Mouse (Mus musculus): Measurements from ENCODE around the gene Eif4g3. TPM values are rescaled to one million over a fixed set of nuclear protein-coding genes. Genes with fewer than 3 reads are reported as not detected.

Eif4g3 gene
- polyA plus RNA-seq, 1 experiment from 2014 or later: 57.3 TPM

GRCm38 (mm10) chr4:138223623-138224022 is 230.8 kb downstream of the Eif4g3 start:
- Histone ChIP-seq H3K9me3 (ENCODE audit: control insufficient read depth, low read length) (no peaks in the 10 kb centered on the region), H3K9ac (ENCODE audit: low read length) (no peak overlapping the region), H3K4me2 (ENCODE audit: low read depth, low read length, severe bottlenecking) (no peak overlapping the region), H3K4me1 (replicated peaks; ENCODE audit: control insufficient read depth, insufficient read depth, low read length) (0 out of 2 replicates have a peak, but pooled peaks cover 2% of the 10 kb centered on the region), H3K27ac (ENCODE audit: low read depth, low read length) (no peak overlapping the region), H3K36me3 (ENCODE audit: control insufficient read depth, insufficient read depth, low read length) (peaks cover 10% of the 10 kb centered on the region; the same call in 1 of the 2 replicates), H3K4me3 (ENCODE audit: low read depth, low read length) (no peak overlapping the region), H3K27me3 (ENCODE audit: control insufficient read depth, insufficient read depth, low read length) (no peaks in the 10 kb centered on the region)
- ATAC-seq (replicated peaks; ENCODE audit: low FRiP score) (no peak), DNase-seq (ENCODE audit: low spot score) (no peak)
- WGBS: 93% methylated on average over 10 of the region's 10 CpGs

- 79% methylated on average over 27 of the region's 27 CpGs for WGBS
- ATAC-seq (replicated peaks; ENCODE audit: low FRiP score): no peak
These were observed 254.2 kb downstream of the Eif4g3 start for GRCm38 (mm10) chr4:138246756-138247665.

GRCm38 (mm10) chr4:138250088-138250960 is 257.5 kb downstream of the Eif4g3 start, which contains the start of the genes Sh2d5 and Kif17:
Sh2d5 (plus strand) TSS chr4:138250403.
Kif17 (plus strand) TSS chr4:138250435.
- H3K4me1 ChIP-seq (replicated peaks; ENCODE audit: control insufficient read depth, insufficient read depth, low read length): peaks cover 23% of the 10 kb centered on the region
- H3K27ac ChIP-seq (ENCODE audit: low read depth, low read length): no peak within 1 kb of the TSS

More at GRCm38 (mm10) chr4:138246756-138247665, 254.2 kb downstream of the Eif4g3 start:
- Histone ChIP-seq H3K9ac (ENCODE audit: low read length) (no peak overlapping the region), H3K27me3 (ENCODE audit: control insufficient read depth, insufficient read depth, low read length) (peaks cover 29% of the 10 kb centered on the region), H3K4me1 (replicated peaks; ENCODE audit: control insufficient read depth, insufficient read depth, low read length) (peaks cover 18% of the 10 kb centered on the region), H3K27ac (ENCODE audit: low read depth, low read length) (no peak overlapping the region), H3K4me2 (ENCODE audit: low read depth, low read length, severe bottlenecking) (no peak overlapping the region), H3K4me3 (ENCODE audit: low read depth, low read length) (no peak overlapping the region), H3K36me3 (ENCODE audit: control insufficient read depth, insufficient read depth, low read length) (peaks cover 8% of the 10 kb centered on the region), H3K9me3 (ENCODE audit: control insufficient read depth, low read length) (no peaks in the 10 kb centered on the region)
- no peak for DNase-seq (ENCODE audit: low spot score)

DNA sequence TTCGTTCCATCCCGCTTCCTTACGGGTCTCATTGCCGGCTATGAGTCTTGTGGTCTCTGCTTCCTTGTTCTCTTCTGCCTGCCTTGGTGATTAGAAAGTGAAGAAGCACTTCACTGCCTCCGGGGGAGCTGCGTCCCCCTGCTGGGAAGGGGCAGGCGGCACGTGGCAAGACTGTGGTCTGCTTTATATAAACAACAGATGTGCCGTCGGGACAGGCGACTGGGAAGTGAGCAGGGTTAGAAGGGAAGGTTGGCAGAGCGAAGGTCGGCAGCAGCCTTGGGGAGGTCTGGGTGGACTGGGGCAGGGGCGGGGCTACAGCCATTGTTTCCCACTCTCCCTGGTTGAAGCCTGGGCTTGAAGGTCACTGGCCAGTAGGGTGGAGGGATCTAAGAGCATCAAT is 259.0 kb downstream of the Eif4g3 start:
- peak overlapping the region; percentile 23; the same call in 1 of the 2 replicates for H3K9ac ChIP-seq (ENCODE audit: low read length)
- no peaks in the 10 kb centered on the region; the same call in 1 of the 2 replicates for H3K36me3 ChIP-seq (ENCODE audit: control insufficient read depth, insufficient read depth, low read length)
- peaks cover 50% of the 10 kb centered on the region for H3K27me3 ChIP-seq (ENCODE audit: control insufficient read depth, insufficient read depth, low read length)
- H3K9me3 ChIP-seq (ENCODE audit: control insufficient read depth, low read length): no peaks in the 10 kb centered on the region
- DNase-seq (ENCODE audit: low spot score) (peak; percentile 73), ATAC-seq (replicated peaks; ENCODE audit: low FRiP score) (peak; percentile 37; the same call in 1 of the 2 replicates)
- peak overlapping the region; percentile 34 for H3K4me2 ChIP-seq (ENCODE audit: low read depth, low read length, severe bottlenecking)
- peaks cover 23% of the 10 kb centered on the region for H3K4me1 ChIP-seq (replicated peaks; ENCODE audit: control insufficient read depth, insufficient read depth, low read length)
- under 1% methylated on average over 14 of the region's 14 CpGs for WGBS
- H3K27ac ChIP-seq (ENCODE audit: low read depth, low read length): no peak overlapping the region
- H3K4me3 ChIP-seq (ENCODE audit: low read depth, low read length): peak overlapping the region; percentile 7; the same call in 1 of the 2 replicates

More at GRCm38 (mm10) chr4:138250088-138250960, 257.5 kb downstream of the Eif4g3 start, which contains the start of the genes Sh2d5 and Kif17:
- ATAC-seq (replicated peaks; ENCODE audit: low FRiP score) (peak; percentile 88), DNase-seq (ENCODE audit: low spot score) (peak; percentile 91)
- Histone ChIP-seq H3K27me3 (ENCODE audit: control insufficient read depth, insufficient read depth, low read length) (peaks cover 50% of the 10 kb centered on the region), H3K9ac (ENCODE audit: low read length) (peak within 1 kb of the TSS; percentile 6; the same call in 1 of the 2 replicates), H3K9me3 (ENCODE audit: control insufficient read depth, low read length) (no peaks in the 10 kb centered on the region), H3K4me3 (ENCODE audit: low read depth, low read length) (peak within 1 kb of the TSS; percentile 41), H3K36me3 (ENCODE audit: control insufficient read depth, insufficient read depth, low read length) (no peaks in the 10 kb centered on the region; the same call in 1 of the 2 replicates), H3K4me2 (ENCODE audit: low read depth, low read length, severe bottlenecking) (peak within 1 kb of the TSS; percentile 80)
- under 1% methylated on average over 61 of the region's 74 CpGs for WGBS

DNA sequence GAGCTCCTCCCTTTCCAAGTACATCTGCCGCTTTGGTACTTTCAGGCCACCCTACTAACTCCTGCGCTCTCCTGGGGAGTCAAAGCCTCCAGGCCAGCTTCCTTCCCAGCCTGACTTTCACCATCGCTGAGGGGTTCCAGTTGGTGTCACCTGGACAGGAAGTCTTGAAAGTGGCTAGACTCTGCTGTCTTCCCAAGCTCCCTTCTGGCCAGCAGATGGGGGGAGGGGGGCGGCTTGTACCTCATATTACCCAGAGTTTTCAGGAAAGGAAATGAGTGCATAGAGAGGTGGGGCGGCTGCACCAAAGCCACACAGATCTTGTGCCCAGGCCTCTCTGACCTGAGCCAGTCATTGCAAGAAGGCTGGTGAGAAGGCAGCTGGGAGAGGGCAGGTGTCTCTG is 259.4 kb downstream of the Eif4g3 start:
- DNase-seq (ENCODE audit: low spot score) (no peak), ATAC-seq (replicated peaks; ENCODE audit: low FRiP score) (no peak)
- peaks cover 50% of the 10 kb centered on the region for H3K27me3 ChIP-seq (ENCODE audit: control insufficient read depth, insufficient read depth, low read length)
- peak overlapping the region; percentile 23; the same call in 1 of the 2 replicates for H3K9ac ChIP-seq (ENCODE audit: low read length)
- H3K4me3 ChIP-seq (ENCODE audit: low read depth, low read length): no peak overlapping the region
- peaks cover 23% of the 10 kb centered on the region for H3K4me1 ChIP-seq (replicated peaks; ENCODE audit: control insufficient read depth, insufficient read depth, low read length)
- H3K9me3 ChIP-seq (ENCODE audit: control insufficient read depth, low read length): no peaks in the 10 kb centered on the region
- 7% methylated on average over 5 of the region's 5 CpGs for WGBS
- H3K27ac ChIP-seq (ENCODE audit: low read depth, low read length): no peak overlapping the region
- peak overlapping the region; percentile 34; the same call in 1 of the 2 replicates for H3K4me2 ChIP-seq (ENCODE audit: low read depth, low read length, severe bottlenecking)
- no peaks in the 10 kb centered on the region for H3K36me3 ChIP-seq (ENCODE audit: control insufficient read depth, insufficient read depth, low read length)

- WGBS: 85% methylated on average over 22 of the region's 22 CpGs
- no peaks in the 10 kb centered on the region for H3K9me3 ChIP-seq (ENCODE audit: control insufficient read depth, low read length)
These were observed 264.4 kb downstream of the Eif4g3 start for GRCm38 (mm10) chr4:138257116-138257687.

More at GRCm38 (mm10) chr4:138257116-138257687, 264.4 kb downstream of the Eif4g3 start:
- Histone ChIP-seq H3K27me3 (ENCODE audit: control insufficient read depth, insufficient read depth, low read length) (peaks cover 19% of the 10 kb centered on the region), H3K36me3 (ENCODE audit: control insufficient read depth, insufficient read depth, low read length) (no peaks in the 10 kb centered on the region), H3K4me2 (ENCODE audit: low read depth, low read length, severe bottlenecking) (no peak overlapping the region), H3K4me1 (replicated peaks; ENCODE audit: control insufficient read depth, insufficient read depth, low read length) (peaks cover 5% of the 10 kb centered on the region; the same call in 1 of the 2 replicates), H3K9ac (ENCODE audit: low read length) (no peak overlapping the region), H3K27ac (ENCODE audit: low read depth, low read length) (no peak overlapping the region), H3K4me3 (ENCODE audit: low read depth, low read length) (no peak overlapping the region)
- no peak for DNase-seq (ENCODE audit: low spot score)
- no peak for ATAC-seq (replicated peaks; ENCODE audit: low FRiP score)

Measured in forebrain, embryonic 11.5 days (tissue).